20 mouse cellular contexts compared by ENCODE assay signal in the genomic region with DNA sequence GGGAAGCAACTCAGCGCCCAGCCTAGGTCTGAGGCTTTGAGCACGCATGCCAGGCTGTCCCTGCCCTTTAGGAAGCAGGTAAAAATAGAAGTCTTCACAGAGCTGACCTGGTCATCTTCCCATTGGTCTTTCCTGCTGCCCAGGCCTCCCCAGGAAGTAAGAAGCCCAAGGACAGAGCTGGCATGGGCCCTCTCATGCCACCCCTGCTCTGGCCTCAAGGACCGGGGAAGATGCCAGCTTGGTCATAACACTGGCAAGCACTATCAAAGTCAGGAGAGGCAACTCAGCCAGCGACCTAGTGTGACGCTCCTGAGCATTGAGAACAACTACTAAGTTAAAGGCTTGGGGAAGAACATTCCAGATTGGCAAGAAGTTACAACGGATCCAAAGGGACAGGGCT. TPM values are rescaled to one million over a fixed set of nuclear protein-coding genes. Genes with fewer than 3 reads are reported as not detected.
DNase-seq lines count a peak whose midpoint lies in the region; ATAC-seq lines count a peak whose summit lies in the region.
"Had no signal": no experiment of that assay in that cellular context is flagged by ENCODE, and none has a peak within 500 bp of the region (broad histone marks: within the 10 kb centered on the region; RNA-seq: fewer than 3 reads in every experiment).

No protein-coding gene starts in this region.

- H3K4me3 ChIP-seq in hindbrain, embryonic 11.5 days (ENCODE audit: low read depth, low read length): no peak overlapping the region
- H3K4me3 ChIP-seq in midbrain, embryonic 14.5 days (replicated peaks; ENCODE audit: low read depth, low read length): no peak overlapping the region
- H3K4me3 ChIP-seq: forebrain, embryonic 13.5 days; hindbrain, embryonic 10.5 days; intestine, embryonic 15.5 days; liver, embryonic 13.5 days; megakaryocyte, embryonic 14.5 days; neural tube, embryonic 12.5 days had no signal

- no peak overlapping the region for H3K9ac ChIP-seq in hindbrain, embryonic 11.5 days (ENCODE audit: low read depth, low read length)
- no peak overlapping the region for H3K9ac ChIP-seq in midbrain, embryonic 14.5 days (replicated peaks; ENCODE audit: low read length)
- H3K9ac ChIP-seq: forebrain, embryonic 13.5 days; intestine, embryonic 15.5 days; liver, embryonic 13.5 days; neural tube, embryonic 12.5 days had no signal

- WGBS in hindbrain, embryonic 11.5 days: 92% methylated on average over 6 of the region's 6 CpGs
- 95% methylated on average over 6 of the region's 6 CpGs for WGBS in midbrain, embryonic 14.5 days

- no peaks in the 10 kb centered on the region for H3K9me3 ChIP-seq in hindbrain, embryonic 11.5 days (ENCODE audit: control insufficient read depth, low read length)
- no peaks in the 10 kb centered on the region for H3K9me3 ChIP-seq in midbrain, embryonic 14.5 days (ENCODE audit: control insufficient read depth, low read length)
- H3K9me3 ChIP-seq: forebrain, embryonic 13.5 days; hindbrain, embryonic 10.5 days; intestine, embryonic 15.5 days; liver, embryonic 13.5 days; megakaryocyte, embryonic 14.5 days; neural tube, embryonic 12.5 days had no signal

- H3K36me3 ChIP-seq in hindbrain, embryonic 11.5 days (ENCODE audit: control insufficient read depth, insufficient read depth, low read length): no peaks in the 10 kb centered on the region
- H3K36me3 ChIP-seq in midbrain, embryonic 14.5 days (ENCODE audit: control insufficient read depth, insufficient read depth, low read length): no peaks in the 10 kb centered on the region
- H3K36me3 ChIP-seq: hindbrain, embryonic 10.5 days; intestine, embryonic 15.5 days; liver, embryonic 13.5 days; neural tube, embryonic 12.5 days had no signal

- H3K27me3 ChIP-seq in hindbrain, embryonic 11.5 days (ENCODE audit: control insufficient read depth, insufficient read depth, low read length): peaks cover 3% of the 10 kb centered on the region; the same call in 1 of the 2 replicates
- H3K27me3 ChIP-seq in midbrain, embryonic 14.5 days (ENCODE audit: control insufficient read depth, insufficient read depth, low read length): no peaks in the 10 kb centered on the region
- H3K27me3 ChIP-seq: CH12.LX; forebrain, embryonic 13.5 days; intestine, embryonic 15.5 days had no signal

- H3K27ac ChIP-seq in hindbrain, embryonic 11.5 days (ENCODE audit: low read depth, low read length): no peak overlapping the region
- H3K27ac ChIP-seq in midbrain, embryonic 14.5 days (replicated peaks; ENCODE audit: low read depth, low read length): no peak overlapping the region
- H3K27ac ChIP-seq: forebrain, embryonic 13.5 days; intestine, embryonic 15.5 days; liver, embryonic 13.5 days; neural tube, embryonic 12.5 days had no signal

- no peak for ATAC-seq in hindbrain, embryonic 11.5 days (ENCODE audit: low FRiP score)
- no peak for ATAC-seq in midbrain, embryonic 14.5 days (ENCODE audit: low FRiP score, low TSS enrichment)
- ATAC-seq: forebrain, embryonic 13.5 days; intestine, embryonic 15.5 days had no signal

- DNase-seq in adrenal gland, adult (ENCODE audit: inconsistent age in 2 of 2, low spot score in 1 of 2): peak; percentile 92 to 96
- no peak for DNase-seq in adrenal gland, postnatal 4 days (ENCODE audit: low spot score in 2 of 2)
- peak; percentile 55 for DNase-seq in ovary, adult 18-20 months (ENCODE audit: low spot score)
- no peak for DNase-seq in ovary, postnatal 10 days (ENCODE audit: low spot score)
- DNase-seq in heart, adult 8-10 months (ENCODE audit: low spot score): peak; percentile 66
- no peak for DNase-seq in hindbrain, embryonic 11.5 days (ENCODE audit: low spot score)
- DNase-seq in midbrain, embryonic 14.5 days: no peak
- DNase-seq in spleen, postnatal 10 days (ENCODE audit: low spot score in 2 of 2): no peak
- DNase-seq: cerebellum, adult 8-10 months; kidney, postnatal 25 days; left cerebral cortex, postnatal 4 days; liver, embryonic 13.5 days; right cerebral cortex, postnatal 4 days; thymus, postnatal 14 days had no signal

- H3K4me1 ChIP-seq in hindbrain, embryonic 11.5 days (replicated peaks; ENCODE audit: control insufficient read depth, insufficient read depth, low read length): peaks cover 20% of the 10 kb centered on the region
- peaks cover 32% of the 10 kb centered on the region for H3K4me1 ChIP-seq in midbrain, embryonic 14.5 days (ENCODE audit: control insufficient read depth, insufficient read depth, low read length)

- H3K4me2 ChIP-seq in hindbrain, embryonic 11.5 days (replicated peaks; ENCODE audit: low read depth, low read length): no peak overlapping the region
- H3K4me2 ChIP-seq in midbrain, embryonic 14.5 days (ENCODE audit: low read length): no peak overlapping the region
- H3K4me2 ChIP-seq: forebrain, embryonic 13.5 days; intestine, embryonic 15.5 days; liver, embryonic 13.5 days; neural tube, embryonic 12.5 days had no signal

RNA-seq across cellular contexts. Expression of a gene that starts 38.5 kb away (rescaled TPM):
- 10 to 100 TPM; 69.7 to 76.8 TPM for total RNA-seq in adrenal gland, postnatal 4 days (2021)
- 10 to 100 TPM in 1 of 4 experiments, 1 to 10 TPM in 3; 5.2 to 12.8 (median 8.4) TPM for total RNA-seq in heart, adult 8-10 months (2022)
- polyA plus RNA-seq in hindbrain, embryonic 11.5 days (2014; fragmentation: Nextera tagmentation; extraction: Ambion mirVana): 5.4 and 7.1 TPM in 2 replicates
- 19.0 and 19.3 TPM in 2 replicates for polyA plus RNA-seq in midbrain, embryonic 14.5 days (2014; fragmentation: Nextera tagmentation; extraction: Ambion mirVana)

Comparison
In these comparisons a context has a peak if more than half of its experiments do, and no peak if none do; other contexts are left out.
1. DNase-seq: peak in adrenal gland, adult (2 of 2), ovary, adult 18-20 months (single experiment) and heart, adult 8-10 months (single experiment); none in adrenal gland, postnatal 4 days (0 of 2), ovary, postnatal 10 days (single experiment), hindbrain, embryonic 11.5 days (single experiment), midbrain, embryonic 14.5 days (single experiment) and spleen, postnatal 10 days (0 of 2).
2. RNA of a gene that starts 38.5 kb away (total RNA-seq): 69.7 to 76.8 TPM in adrenal gland, postnatal 4 days; 5.2 to 12.8 TPM in heart, adult 8-10 months; every median in the first group is over 4 times any median in the second.